Mouse (Mus musculus): ENCODE data around the gene Xrcc6. TPM values are rescaled to one million over a fixed set of nuclear protein-coding genes. Genes with fewer than 3 reads are reported as not detected.

The Xrcc6 gene
- total RNA-seq, 2 experiments from 2014 or later: 23.5 to 24.0 TPM

GRCm38 (mm10) chr15:82016830-82017229, 29.2 kb downstream of the Xrcc6 start:
- DNase-seq (ENCODE audit: extremely low spot score in 1 of 2, low spot score in 1 of 2): no peak

GRCm38 (mm10) chr15:82017461-82017860, 29.8 kb downstream of the Xrcc6 start:
- no peak for DNase-seq (ENCODE audit: extremely low spot score in 1 of 2, low spot score in 1 of 2)

GRCm38 (mm10) chr15:82019288-82019687, 31.7 kb downstream of the Xrcc6 start:
- no peak for DNase-seq (ENCODE audit: extremely low spot score in 1 of 2, low spot score in 1 of 2)

- DNase-seq (ENCODE audit: extremely low spot score in 1 of 2, low spot score in 1 of 2): no peak
Measured at GRCm38 (mm10) chr15:82022535-82023088, 35.0 kb downstream of the Xrcc6 start.

- DNase-seq (ENCODE audit: extremely low spot score in 1 of 2, low spot score in 1 of 2): no peak
Measured at GRCm38 (mm10) chr15:82023965-82024635, 36.5 kb downstream of the Xrcc6 start.

- no peak for DNase-seq (ENCODE audit: extremely low spot score in 1 of 2, low spot score in 1 of 2)
Measured at GRCm38 (mm10) chr15:82027276-82027675, 39.6 kb downstream of the Xrcc6 start.

GRCm38 (mm10) chr15:82027726-82028125, 40.1 kb downstream of the Xrcc6 start:
- DNase-seq (ENCODE audit: extremely low spot score in 1 of 2, low spot score in 1 of 2): no peak

- no peak for DNase-seq (ENCODE audit: extremely low spot score in 1 of 2, low spot score in 1 of 2)
Measured at GRCm38 (mm10) chr15:82032386-82032785, 44.8 kb downstream of the Xrcc6 start.

- DNase-seq (ENCODE audit: extremely low spot score in 1 of 2, low spot score in 1 of 2): no peak
Measured at GRCm38 (mm10) chr15:82033762-82034161, 46.1 kb downstream of the Xrcc6 start, which contains the start of gene Desi1. Gene Desi1 (minus strand): TSS chr15:82033862.

- DNase-seq (ENCODE audit: extremely low spot score in 1 of 2, low spot score in 1 of 2): peak in 1 of 2 experiments; percentile 27
Measured at GRCm38 (mm10) chr15:82035904-82036689, 48.5 kb downstream of the Xrcc6 start.

GRCm38 (mm10) chr15:82040650-82041049, 53.0 kb downstream of the Xrcc6 start:
- DNase-seq (ENCODE audit: extremely low spot score in 1 of 2, low spot score in 1 of 2): peak in 1 of 2 experiments; percentile 24

- DNase-seq (ENCODE audit: extremely low spot score in 1 of 2, low spot score in 1 of 2): no peak
Measured at GRCm38 (mm10) chr15:82044166-82044784, 56.6 kb downstream of the Xrcc6 start.

GRCm38 (mm10) chr15:82046246-82046891, 58.7 kb downstream of the Xrcc6 start:
- DNase-seq (ENCODE audit: extremely low spot score in 1 of 2, low spot score in 1 of 2): no peak

- peak; percentile 90 to 92 for DNase-seq (ENCODE audit: extremely low spot score in 1 of 2, low spot score in 1 of 2)
Measured at GRCm38 (mm10) chr15:82047080-82047883, 59.6 kb downstream of the Xrcc6 start, which contains the start of gene Snu13. Gene Snu13 (minus strand): TSS chr15:82047598.

GRCm38 (mm10) chr15:82052544-82052943, 64.9 kb downstream of the Xrcc6 start:
- no peak for DNase-seq (ENCODE audit: extremely low spot score in 1 of 2, low spot score in 1 of 2)

GRCm38 (mm10) chr15:82058719-82059201, 71.1 kb downstream of the Xrcc6 start, which contains the start of gene 4930407I10Rik:
Gene 4930407I10Rik (plus strand): TSS chr15:82059151.
- no peak for DNase-seq (ENCODE audit: extremely low spot score in 1 of 2, low spot score in 1 of 2)

GRCm38 (mm10) chr15:82063909-82064308, 76.3 kb downstream of the Xrcc6 start:
- DNase-seq (ENCODE audit: extremely low spot score in 1 of 2, low spot score in 1 of 2): no peak

GRCm38 (mm10) chr15:82065511-82065910, 77.9 kb downstream of the Xrcc6 start:
- peak; percentile 63 to 78 for DNase-seq (ENCODE audit: extremely low spot score in 1 of 2, low spot score in 1 of 2)

GRCm38 (mm10) chr15:82069898-82070297, 82.3 kb downstream of the Xrcc6 start, which contains the start of gene Mei1:
Gene Mei1 (plus strand): TSS chr15:82069996.
- no peak for DNase-seq (ENCODE audit: extremely low spot score in 1 of 2, low spot score in 1 of 2)
